Mouse (Mus musculus) retina, adult 2 months (tissue): ENCODE results near the gene Mocs3.

Experiments
- DNase-seq: peaks from one replicate; pipeline ENCODE4 v3.0.0-alpha.2; 2012; ENCODE audit warnings: low read depth, low spot score

Gene Mocs3

DNA sequence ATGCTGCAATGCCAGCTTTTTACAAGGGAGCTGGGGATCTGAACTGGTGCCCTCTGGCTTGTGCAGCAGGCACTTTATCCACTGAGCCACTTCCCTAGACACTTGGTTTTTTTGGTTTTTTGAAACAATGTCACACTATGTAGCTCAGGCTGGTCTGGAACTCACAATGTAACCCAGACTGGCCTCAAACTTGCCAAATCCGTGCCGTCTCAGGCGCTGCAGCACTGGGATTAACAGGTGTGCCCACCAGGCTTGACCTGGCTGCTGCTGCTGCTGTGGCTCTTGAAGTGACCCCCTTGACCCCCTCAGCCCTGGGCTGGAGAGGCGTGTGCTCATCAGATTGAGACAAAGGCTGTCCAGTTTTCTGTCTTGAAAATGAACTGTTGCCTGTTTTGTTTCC, 7.9 kb downstream of the Mocs3 start:
- no peak for DNase-seq

DNA sequence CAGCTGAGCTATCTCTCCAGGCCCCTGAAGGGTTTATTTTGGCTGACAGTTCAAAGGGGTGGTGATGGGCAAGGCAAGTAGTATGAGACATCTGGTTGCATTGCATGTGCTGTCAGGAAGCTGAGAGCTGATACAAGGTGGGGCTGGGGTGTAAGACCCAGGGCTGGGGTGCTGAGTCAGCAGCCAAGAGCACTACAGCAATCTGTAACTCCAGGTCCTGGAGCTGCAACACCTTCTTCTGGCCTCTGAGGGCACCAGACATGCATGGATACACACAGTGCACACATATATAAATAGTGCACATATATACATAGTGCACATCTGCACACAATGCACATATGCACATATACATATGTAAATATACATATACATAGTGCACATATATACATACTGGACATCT, 12.4 kb downstream of the Mocs3 start:
- no peak for DNase-seq

DNA sequence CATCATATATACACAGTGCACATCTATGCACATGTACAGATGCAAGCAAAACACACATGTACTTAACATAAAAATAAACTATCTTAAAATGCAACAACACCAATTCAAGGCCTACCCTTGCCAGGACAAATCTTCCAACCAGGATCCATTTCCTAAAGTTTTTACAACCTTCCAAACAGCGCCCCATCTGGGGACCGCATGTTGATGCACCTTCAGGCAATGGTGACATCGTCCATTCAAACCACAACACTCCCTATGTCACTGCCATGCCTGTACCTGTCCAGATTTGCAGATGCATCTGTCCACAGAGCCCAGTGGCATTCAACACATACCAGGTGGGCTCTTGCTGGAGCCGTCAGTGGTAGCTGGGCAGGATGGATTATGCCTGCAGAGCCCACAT, 12.9 kb downstream of the Mocs3 start:
- no peak for DNase-seq

DNA sequence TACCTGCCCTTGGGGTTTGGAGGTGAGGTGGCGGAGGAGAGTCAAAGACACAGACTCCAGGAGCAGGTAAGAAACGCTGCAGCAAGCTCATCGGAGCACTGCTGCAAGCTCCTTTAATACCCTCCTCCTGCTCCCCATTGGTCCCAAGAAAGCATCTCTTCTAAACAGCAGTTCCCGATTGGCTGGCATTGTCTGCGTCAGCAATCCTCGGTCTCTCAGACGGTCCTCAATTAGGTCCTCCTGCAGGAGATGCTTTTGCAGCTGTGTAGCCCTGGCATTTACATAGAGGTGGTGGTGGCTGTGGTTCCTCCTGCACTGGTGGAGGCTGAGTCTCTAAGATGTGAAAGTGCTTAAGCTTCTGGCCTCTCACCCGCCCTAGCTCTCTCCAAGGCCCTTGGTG, 15.1 kb downstream of the Mocs3 start:
- no peak for DNase-seq

DNA sequence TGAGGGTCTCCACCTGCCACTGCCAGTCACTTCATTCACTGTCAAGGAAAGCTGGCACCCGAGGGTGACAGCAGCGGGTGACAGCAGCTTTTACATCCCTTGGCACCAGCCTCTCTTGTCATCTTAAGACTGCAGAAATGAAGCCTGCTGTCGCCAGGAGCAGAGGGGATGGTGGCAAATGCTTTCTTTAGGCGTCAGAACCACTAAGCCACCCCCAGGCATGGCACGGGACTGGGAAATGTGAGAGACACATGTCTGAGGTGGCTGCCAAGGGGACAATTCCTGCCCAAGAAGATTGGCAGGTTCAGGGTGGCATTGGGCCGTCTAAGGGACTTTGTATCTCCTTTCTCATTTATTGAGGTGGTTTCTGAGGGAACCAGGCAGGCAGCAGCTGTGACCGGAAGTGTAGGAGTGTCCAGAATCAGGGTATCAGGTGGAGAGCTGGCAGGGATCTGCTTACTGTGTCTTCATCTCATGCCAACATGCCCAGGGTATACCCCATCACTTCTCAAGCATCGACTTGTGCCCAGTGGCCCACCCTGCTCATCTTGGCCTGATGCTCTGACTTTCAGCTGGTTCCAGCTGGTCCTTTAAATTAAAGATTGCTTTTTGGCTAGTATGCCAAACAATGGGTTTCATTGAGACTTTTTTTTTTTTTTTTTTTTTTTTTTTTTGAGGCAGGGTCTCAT, 17.9 kb downstream of the Mocs3 start:
- DNase-seq, result no peak

DNA sequence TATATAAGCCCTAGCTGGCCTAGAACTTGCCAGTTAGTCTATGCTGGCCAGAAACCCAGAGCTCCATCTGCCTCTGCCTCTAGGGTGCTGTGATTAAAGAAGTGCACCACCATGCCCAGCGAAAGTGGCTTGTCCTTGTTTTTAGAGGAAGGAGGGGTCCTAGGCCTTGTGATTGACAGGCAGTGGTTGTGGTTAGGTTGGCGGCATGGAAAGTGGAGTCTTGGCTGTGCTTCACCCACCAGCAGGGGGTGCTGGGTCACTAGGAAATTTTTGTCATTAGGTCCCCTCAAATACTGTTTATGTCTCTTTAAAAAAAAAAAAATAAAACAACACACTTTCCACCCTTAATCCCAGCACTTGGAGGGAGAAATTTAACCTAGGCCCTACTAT, 18.4 kb downstream of the Mocs3 start:
- DNase-seq, result no peak

DNA sequence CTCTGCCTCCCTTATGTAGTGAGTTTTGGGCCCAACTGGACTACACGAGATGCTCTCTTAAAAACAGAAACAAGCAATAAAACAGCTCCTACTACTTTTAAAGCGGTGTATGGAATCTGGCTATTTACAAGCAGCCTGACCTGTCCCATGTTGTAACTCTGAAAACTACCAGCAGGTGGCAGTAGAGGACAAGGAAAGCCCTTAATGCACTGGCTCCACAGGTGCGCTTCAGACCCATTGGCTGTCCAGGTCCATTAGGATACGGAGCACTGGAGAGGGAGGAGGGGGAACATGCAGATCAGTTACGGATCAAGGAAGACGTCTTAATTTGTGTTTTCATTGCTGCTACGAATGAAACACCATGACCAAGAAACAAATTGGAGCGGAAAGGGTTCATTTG, 19.8 kb downstream of the Mocs3 start:
- DNase-seq, result peak; percentile 72

DNA sequence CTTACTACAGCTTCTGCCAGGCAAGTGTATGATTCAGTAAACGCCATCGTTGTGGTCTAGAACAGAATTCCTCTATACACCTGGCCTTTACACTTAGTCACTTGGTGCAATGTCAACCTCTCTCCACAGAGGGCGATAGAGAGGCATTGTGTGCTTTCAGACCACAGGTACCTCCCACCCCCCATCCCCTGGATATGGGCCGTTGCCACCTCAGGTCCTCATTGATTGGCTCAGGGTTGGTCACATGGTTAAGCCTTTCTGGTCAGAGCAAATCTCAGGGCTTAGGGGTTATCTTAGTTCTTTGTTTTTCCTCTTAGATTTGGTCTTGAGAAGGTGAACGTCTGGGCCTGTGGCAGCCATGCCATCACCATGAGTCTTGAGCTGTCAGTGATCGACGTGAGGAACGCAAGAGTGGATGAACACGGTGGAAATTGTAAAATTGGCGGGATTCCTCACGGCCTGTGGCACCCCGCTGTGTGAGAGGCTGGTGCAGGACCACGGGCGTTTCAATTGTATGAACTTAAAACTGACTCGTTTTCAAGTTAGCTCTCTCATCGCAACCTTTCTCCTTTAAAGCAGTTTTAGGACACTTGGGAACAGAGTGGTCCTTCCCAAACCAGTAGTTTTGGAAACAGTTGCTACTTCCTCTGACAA, 22.3 kb downstream of the Mocs3 start:
- no peak for DNase-seq

DNA sequence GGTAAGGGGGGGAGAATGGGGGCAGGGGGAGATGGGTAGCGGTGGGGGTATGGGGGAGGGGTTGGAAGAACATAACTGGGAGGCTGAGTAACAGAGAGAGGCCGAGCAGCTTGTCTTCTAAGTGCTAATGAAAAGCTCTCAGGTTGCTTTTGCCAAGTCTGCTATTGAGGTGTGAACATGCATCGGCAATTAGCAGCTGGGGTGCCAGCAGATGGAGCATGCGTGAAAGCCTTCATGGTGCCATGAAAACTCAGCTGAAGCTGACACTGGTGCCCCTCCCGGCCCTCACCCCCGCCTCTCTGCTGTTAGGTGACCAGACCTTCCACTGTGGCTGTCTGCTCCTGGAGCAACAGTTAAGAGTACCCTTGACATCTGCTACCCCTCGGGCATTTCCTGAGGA, 23.4 kb downstream of the Mocs3 start:
- DNase-seq, result no peak

DNA sequence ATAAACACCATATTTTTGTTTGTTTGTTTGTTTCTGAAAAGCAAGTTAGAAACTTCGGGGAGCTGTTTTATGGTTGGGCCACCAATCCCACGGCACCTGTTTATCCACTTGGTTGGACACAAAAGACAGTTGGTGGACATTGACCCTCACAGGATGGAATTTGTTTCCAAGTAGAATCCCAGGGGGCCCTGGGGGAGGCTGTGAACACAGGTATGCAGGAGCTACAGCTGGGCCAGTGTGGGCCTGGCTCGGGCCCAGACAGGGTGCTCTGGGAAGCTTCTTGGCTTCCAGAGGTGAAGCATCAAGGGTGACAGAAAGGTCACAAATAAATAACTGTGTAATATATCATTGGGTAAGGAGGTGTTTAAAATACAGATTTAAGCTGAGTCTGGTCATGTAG, 26.1 kb downstream of the Mocs3 start:
- DNase-seq, result no peak

DNA sequence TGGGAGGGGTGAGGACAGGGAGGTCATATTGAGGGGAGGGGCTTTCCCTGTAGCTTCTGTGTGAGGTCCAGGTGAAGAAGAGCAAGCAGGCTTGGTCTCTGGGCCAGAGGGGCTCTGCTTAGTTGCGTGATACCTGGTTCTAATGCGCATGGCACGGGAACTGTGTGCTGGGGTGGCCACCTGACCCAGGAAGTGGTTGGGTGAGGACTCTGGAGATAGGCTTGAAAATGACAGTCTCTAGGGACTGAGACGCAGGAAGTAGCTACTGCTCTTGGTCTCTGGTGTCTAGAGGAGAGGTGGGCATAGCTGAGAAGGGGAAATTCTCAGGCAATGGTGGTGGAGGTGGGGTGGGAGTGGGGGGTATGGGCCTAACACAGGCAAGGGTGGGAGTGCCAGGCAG, 26.8 kb downstream of the Mocs3 start:
- no peak for DNase-seq

DNA sequence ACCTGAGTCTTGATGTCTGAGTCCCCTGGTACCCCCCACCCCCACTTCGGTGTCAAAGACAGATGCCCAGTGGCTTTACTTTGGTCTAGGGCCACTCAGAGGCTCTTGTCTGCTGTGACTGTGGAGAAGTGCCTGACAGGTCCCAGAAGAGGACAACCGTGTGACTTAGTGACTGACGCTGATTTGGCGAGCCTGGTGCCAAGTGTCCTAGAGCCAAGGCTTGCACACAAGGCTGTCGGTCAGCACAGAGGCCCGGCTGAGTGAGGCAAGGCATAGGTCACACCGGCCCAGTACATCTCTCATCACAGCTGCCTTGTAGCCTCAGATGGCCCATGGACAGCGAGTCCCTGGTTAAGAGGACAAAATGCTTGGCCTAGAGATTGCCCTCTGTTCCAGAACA, 28.6 kb downstream of the Mocs3 start:
- DNase-seq, result no peak

DNA sequence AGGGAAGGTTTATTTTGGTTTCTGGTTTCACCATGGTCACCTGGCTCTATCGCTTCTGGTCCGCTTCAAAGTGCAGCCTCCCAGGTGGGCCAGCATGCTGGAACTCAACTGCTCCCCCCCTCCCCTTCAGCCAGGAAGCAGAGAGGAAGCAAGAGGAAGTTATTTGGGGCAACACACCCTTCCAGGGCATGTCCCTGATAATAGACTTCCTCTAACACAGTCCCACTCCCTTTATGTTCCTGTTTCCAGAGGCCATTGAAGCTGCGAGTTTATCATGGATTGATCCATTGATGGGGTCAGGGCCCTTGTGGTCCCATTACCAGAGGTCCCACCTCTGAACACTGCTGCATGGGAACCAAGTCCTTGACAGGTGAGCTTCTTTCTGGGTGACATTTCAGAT, 29.7 kb downstream of the Mocs3 start:
- DNase-seq, result no peak

DNA sequence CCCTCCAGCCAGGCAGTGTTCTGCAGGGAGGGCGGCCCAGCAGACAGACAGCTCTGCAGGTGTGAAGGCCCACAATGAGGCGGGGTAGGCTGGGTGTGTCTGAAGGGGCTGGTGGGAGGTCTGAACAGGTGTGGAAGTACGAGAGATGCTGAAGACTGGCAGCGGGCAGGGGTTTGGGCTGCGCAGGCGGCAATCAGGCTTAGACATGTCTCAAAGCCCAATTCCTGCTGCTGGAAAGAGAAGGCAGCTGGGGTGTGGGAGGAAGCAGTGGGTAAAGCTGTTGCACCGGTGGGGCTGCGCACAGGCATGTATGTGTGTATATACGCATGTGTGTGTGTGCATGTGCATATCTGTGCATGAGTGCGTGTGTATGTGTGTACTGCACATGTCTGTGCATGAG, 30.5 kb downstream of the Mocs3 start:
- no peak for DNase-seq

DNA sequence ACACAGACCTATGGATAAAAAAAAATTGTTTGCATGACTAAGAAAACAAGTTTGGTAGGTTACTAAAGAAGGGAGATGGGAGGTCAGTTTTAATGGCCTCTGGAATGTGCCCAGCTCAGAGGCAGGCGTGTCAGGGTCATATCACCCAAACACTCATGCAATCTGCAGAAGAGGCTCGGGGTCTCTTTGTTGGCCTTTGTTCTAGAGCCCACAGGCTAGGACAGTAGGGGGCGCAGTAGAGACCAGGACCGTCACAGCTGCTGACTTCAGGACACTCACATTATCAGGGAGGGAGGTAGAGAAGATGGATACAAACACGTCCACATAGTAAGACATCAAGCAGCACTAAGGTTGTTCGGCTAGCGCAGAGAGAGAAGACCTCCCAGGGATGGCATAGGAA, 37.6 kb downstream of the Mocs3 start:
- DNase-seq, result no peak

DNA sequence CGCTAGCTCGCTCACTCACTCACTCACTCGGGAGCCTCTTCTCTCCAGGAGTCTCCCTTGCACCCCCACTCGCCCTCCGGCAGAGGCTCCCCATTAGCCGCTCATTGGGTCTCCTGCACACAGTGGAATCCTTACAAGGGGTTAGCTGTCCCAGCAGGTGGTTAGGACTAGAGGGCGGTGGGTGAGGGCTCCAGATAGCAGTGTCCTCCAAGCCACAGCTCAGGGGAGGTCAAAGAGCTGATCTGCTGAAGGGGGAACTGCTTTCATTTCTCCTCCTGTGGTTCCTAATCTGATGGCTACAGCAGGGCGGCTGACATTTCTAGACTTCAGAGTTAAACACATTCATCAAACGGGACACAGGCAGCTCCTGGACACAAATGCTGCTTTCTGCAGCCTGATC, 43.0 kb downstream of the Mocs3 start:
- DNase-seq, result no peak

DNA sequence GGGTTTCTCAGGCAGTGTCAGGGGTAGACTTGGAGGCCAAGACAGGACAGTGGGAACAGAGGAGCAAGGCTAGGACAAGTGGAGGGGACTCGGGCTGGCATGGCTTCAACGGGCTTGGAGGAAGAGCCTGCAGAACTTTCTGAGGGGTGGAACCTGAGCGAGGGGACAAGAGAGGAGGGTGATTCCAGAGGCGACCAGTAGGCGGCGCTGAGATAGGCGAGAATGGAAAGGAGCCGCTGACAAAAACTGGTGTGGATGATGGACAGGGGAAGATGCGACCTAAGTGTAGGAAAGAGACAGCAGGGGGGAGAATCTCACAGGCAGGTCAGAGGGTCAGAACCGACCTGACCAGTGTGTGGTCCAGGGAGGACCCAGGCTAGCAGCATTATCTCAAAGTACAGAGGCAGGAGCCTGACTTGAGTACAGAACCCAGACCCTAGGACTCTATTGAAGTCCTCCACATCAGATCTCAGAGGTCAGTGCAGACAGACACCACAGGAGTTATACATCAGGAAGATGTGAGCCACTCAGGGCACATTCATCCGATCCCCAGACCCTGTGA, 44.0 kb downstream of the Mocs3 start:
- DNase-seq, result no peak

DNA sequence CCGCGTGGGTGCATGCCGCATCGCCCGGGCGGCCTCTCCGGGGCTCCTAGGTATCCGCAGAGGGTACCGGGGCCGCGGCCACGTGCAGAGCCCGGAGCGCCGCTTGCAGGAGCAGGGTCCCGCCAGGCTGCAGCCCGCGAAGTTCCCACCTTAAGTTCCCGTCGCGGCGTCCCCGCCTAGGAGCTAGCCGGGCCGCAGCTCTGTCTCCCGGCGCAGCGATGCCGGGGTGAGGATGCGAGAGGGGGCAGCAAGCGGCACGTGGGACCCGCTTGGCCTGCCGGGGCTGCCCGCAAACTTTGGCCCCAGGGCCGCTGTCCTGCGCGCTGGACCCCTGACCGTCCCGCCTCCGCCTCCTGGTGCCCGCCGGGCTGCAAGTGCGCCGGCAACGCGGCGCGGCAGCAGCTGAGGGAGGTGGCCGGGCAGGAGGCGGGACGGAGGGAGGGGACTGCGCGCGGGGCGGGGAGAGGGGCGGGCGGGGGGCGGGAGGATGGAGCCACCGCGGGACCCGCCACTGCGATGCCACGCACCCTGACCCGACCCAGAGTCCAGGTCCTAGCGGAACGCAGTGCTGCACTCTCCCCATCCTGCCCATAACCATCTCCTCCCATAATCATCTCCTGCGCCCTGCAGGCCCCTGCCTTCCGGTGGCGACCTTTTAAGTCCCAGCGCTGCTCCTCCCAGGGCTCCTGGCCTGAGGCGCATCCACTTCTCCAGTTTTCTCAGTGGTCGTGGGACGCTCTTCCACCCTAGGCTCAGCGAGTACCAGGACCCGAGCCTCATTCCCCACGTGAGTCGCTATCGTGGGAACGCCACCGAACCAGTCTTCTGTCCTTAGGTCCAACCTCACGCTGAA, 50.5 kb downstream of the Mocs3 start:
- DNase-seq, result no peak

DNA sequence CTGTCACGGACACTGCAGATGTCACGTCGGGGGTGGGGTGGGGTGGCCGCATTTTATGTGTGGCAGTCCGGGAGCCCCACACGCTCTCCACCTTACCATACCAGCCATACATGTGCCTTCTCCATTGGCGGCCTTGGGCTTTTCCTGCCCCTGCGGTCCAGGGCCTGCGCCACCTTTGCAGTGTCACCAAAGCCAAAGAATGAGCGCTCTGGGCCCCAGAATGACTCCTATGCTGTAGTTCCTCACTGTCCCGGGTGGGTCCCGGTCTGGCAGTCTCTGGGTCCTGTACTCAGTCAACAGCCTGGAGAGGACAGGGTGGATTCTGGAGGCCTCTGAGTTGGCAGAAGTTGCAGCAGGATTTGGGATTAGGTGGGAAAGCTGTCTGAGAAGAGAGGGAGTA, 51.2 kb downstream of the Mocs3 start, which contains the start of gene Kcng1:
Gene Kcng1, minus strand, starts transcription at position 155 of the 400 bp plus-strand sequence.
- DNase-seq, result no peak
